Mouse (Mus musculus) brain, embryonic 18.5 days (tissue): ENCODE measurements at regions not wholly inside any gene's neighbourhood (a gene's known extent, or its start where the extent isn't known, plus 50 kb on each side); places are given as distances from the start of the nearest gene placed in this dataset.

Experiments
- DNase-seq: peaks from one replicate; pipeline ENCODE4 v3.0.0-alpha.2; 2012; ENCODE audit warnings: low read depth, low spot score

GRCm38 (mm10) chr1:174999265-175000200, 77.9 kb upstream of the Grem2 start:
- peak; percentile 16 for DNase-seq

- DNase-seq = no peak
Observed at GRCm38 (mm10) chr1:174992520-174992919, 70.9 kb upstream of the Grem2 start.

GRCm38 (mm10) chr1:174988590-174988989, 67.0 kb upstream of the Grem2 start:
- DNase-seq = no peak

- DNase-seq = no peak
Observed at GRCm38 (mm10) chr1:174971895-174972294, 50.3 kb upstream of the Grem2 start.
